Mouse (Mus musculus) bone marrow macrophage, adult 2 months (primary cell): Measurements from ENCODE around the gene Gm10800. TPM values are rescaled to one million over a fixed set of nuclear protein-coding genes. Genes with fewer than 3 reads are reported as not detected.
"Not testable (repeated sequence)": the region's sequence is repeated elsewhere in the genome, so short reads cannot be mapped to it uniquely, and the experiment has no call there.

Source experiments
- H3K27ac ChIP-seq: 2 replicates; pipeline ENCODE4 v1.5.1; 2012; ENCODE audit warnings: low read depth, low read length; ENCODE audit not compliant: insufficient read depth
- H3K4me1 ChIP-seq: 2 replicates; pipeline ENCODE4 v1.6.1; 2012; ENCODE audit warnings: low read length; ENCODE audit not compliant: control insufficient read depth, insufficient read depth
- H3K4me3 ChIP-seq: 2 replicates; pipeline ENCODE4 v1.5.1; 2012; ENCODE audit warnings: mild to moderate bottlenecking, low read length, moderate library complexity; ENCODE audit not compliant: insufficient read depth
- CTCF ChIP-seq: IDR thresholded peaks from 2 replicates; pipeline ENCODE4 v1.5.1; 2012; ENCODE audit warnings: low read depth, mild to moderate bottlenecking, low read length, moderate library complexity
- polyA plus RNA-seq: library from polyadenylated mRNA; stranded (reverse); fragments of >200 nt; gene quantifications from 2 replicates; pipeline ENCODE4 v1.2.4, GENCODE M21; 2012; ENCODE audit not compliant: missing spikeins, insufficient read depth, insufficient read length

The Gm10800 gene
- polyA plus RNA-seq = 582 and 1,871 TPM in 2 replicates

DNA sequence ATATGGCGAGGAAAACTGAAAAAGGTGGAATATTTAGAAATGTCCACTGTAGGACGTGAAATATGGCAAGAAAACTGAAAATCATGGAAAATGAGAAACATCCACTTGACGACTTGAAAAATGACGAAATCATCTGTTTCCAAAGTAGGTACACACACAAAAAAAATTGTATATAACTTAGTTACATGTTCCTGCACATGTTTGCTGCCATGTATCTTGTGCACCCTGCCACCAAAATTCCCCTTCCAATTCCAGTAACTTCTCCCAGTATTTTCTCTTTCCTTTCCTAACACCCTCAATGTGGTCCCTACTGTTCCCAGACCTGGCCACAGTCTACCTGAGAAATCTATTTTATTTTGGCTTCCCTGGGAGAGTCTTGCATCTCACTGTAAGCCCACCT lies at the start of gene Gm10800:
Gene Gm10800, minus strand, starts transcription at position 101 of the 400 bp plus-strand sequence.
- not testable (repeated sequence) for H3K4me1 ChIP-seq, H3K4me3 ChIP-seq, H3K27ac ChIP-seq

- TF ChIP-seq CTCF = no peak
- Histone ChIP-seq H3K27ac (no peak overlapping the region), H3K4me3 (no peak overlapping the region), H3K4me1 (no peaks in the 10 kb centered on the region)
These were observed 30.4 kb upstream of the Gm10800 start for GRCm38 (mm10) chr2:98697533-98697932.

DNA sequence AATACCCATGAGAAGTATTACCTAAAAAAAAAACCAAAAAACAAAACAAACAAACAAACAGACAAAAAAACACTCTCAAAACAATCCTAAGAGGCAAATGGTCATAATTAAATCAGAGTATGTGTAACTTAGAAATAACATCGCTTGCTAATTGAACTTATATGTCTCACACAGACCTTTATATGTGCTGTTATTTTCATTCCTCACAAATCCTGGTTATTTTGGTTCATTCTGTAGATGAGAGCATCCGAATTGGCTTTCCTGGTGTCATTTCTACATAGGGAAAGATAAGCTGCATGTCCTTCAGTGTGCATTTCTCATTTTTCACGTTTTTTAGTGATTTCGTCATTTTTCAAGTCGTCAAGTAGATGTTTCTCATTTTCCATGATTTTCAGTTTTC lies 5.2 kb downstream of the Gm10800 start, which contains the start of gene Gm10801:
Gene Gm10801, plus strand, starts transcription at position 301 of the 400 bp plus-strand sequence.
- H3K4me1 ChIP-seq, H3K27ac ChIP-seq, H3K4me3 ChIP-seq: not testable (repeated sequence)

Other genes with a start within 250 kb of the Gm10800 start
- 97.3 and 260 TPM in 2 replicates for gene Gm10801, start 5.1 kb downstream of the Gm10800 start, polyA plus RNA-seq